Mouse (Mus musculus) liver (tissue): ENCODE measurements around the gene Olfr488.
"Not testable (repeated sequence)": the region's sequence is repeated elsewhere in the genome, so short reads cannot be mapped to it uniquely, and the experiment has no call there.

Experiments used
- DNase-seq: peaks from one replicate; pipeline ENCODE4 v3.0.0-alpha.2; 2020; ENCODE audit warnings: mixed read lengths

Olfr488 gene

GRCm38 (mm10) chr7:108258247-108258646, at the start of gene Olfr488:
Gene Olfr488 (minus strand): TSS chr7:108258347.
- DNase-seq, result no peak

- DNase-seq, result no peak
These were observed 30.7 kb upstream of the Olfr488 start, which contains the start of gene Olfr490 for GRCm38 (mm10) chr7:108288834-108289233. Gene Olfr490 (minus strand): TSS chr7:108288934.

- DNase-seq, result no peak
These were observed 24.6 kb downstream of the Olfr488 start for GRCm38 (mm10) chr7:108233551-108233950.

- DNase-seq, result not testable (repeated sequence)
These were observed 43.6 kb downstream of the Olfr488 start, which contains the start of gene Olfr487 for GRCm38 (mm10) chr7:108214536-108214935. Gene Olfr487 (minus strand): TSS chr7:108214636.
